Mouse (Mus musculus) adrenal gland, adult (tissue): ENCODE results near the gene Dap.

Source experiments
- DNase-seq, 2 experiments: peaks; one replicate each; pipeline ENCODE4 v3.0.0; 2022 to 2023; ENCODE audit warnings: low spot score in 1 of 2; ENCODE audit not compliant: inconsistent age in 2 of 2

Gene Dap

GRCm38 (mm10) chr15:31237368-31237767, 13.3 kb downstream of the Dap start:
- peak; percentile 78 to 87 for DNase-seq

DNA sequence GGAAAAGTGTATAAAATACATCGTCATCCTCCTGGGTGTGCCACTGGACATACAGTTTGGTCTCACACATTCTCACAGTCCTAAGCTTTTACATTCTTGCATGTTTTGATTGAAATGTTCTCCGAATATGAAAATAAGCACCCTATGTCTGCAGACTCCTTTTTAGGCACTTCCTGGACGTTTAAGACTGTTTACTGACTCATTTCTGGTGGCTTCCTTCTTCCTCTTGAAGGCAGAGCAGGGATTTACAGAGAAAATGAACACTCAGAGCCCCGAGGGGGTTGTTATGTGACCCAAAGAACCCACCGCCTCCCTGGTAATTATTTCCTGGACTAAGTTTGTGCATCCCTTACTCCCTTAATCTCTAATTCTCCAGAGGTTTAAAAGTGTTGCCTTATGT, 13.8 kb downstream of the Dap start:
- no peak for DNase-seq

DNA sequence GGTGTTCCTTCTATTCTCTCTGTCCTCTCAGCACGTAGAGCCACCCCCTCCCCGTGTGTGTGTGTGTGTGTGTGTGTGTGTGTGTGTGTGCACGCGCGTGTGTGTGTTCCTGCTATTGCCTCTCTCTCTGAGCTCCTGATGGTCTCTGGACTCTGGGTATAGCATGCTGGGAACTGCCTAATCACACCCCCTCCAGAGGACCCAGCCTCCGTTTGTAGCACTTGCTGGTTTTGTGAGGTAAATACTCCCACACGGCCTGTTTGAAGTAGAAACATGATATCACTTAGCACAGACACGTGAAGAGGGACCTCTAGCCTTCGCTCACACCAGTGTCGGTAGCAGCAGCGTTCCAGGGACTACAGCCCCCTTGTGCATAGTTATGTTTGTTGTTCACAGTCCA, 14.5 kb downstream of the Dap start:
- DNase-seq = no peak

DNA sequence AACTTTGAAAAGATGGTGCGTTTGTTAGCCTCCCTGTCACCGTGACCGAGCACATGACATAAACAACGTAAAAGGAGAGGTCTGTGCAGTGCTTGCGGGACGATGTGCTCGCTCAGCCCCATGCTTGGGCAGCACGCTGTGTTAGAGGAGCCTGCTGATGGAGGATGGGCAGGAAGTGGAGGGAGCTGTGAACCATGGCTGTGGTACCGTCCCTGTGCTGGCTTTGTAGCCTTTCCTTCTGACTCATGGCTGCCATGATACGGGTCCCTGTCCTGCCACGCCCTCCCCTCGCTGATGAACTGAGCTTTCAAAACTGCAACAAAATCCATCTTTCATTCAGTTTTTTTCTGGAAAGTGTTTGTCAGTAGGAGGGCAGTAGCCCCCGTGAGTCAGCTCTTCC, 15.6 kb downstream of the Dap start:
- no peak for DNase-seq

- DNase-seq = no peak
Measured at GRCm38 (mm10) chr15:31240181-31240580, 16.1 kb downstream of the Dap start.

- DNase-seq = no peak
Measured at GRCm38 (mm10) chr15:31243260-31243659, 19.1 kb downstream of the Dap start.

DNA sequence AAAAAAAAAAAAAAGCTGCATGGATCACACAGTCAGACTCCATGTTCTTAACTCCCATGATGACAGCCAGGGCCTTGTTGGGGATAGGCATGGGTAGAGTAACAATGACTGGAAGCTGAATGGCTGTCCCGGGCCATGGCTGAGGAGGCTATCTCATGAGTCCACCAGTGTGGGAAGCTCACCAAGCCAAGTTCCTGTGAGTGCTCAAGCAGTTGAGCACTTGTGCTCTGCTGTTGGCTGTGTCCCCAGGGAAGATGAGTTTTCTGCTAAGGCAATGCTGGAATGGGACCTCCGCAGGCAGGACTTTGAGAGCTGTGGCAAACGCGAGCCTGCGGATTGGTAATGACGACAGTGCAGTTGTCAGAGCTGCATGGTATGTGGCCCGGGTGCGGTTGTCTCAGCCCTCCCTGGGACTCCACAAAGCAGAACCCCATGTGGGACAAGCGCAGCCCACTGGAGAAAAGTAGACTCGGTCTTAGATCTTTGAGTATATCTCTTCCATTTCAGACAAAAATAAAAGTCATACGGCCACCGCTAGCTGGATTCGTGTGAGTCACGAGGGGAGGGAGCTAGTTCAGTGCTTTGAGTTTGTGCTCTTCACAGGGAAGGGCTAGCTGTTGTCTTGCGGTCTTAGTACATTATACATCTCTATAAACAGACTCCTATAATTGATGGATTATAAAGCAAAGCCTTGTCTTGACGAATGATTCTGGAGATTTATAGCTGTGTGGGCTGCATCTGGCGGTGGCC, 20.8 kb downstream of the Dap start:
- no peak for DNase-seq

- no peak for DNase-seq
Measured at GRCm38 (mm10) chr15:31245934-31246333, 21.8 kb downstream of the Dap start.

DNA sequence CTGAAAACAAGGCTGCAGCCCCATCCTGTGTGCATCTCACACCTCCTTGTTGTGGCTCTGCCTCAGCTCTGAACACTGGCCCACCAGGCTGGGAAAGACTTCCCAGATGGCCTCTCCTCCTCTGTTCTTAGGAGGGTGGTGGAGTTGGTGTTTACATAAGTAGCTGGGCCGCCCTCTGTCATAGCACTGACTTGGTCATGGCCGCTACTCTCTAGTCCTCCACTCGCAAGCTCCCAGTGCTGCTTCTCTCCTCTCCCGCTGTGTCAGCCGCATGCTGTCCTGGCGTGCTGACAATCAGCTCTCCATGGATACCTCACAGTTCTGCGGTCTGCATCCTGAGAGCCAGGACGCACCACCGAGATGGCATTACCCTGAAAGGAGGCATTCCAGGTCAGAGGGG, 22.9 kb downstream of the Dap start:
- no peak for DNase-seq

GRCm38 (mm10) chr15:31248882-31249281, 24.8 kb downstream of the Dap start:
- no peak for DNase-seq

GRCm38 (mm10) chr15:31250027-31250426, 25.9 kb downstream of the Dap start:
- no peak for DNase-seq

DNA sequence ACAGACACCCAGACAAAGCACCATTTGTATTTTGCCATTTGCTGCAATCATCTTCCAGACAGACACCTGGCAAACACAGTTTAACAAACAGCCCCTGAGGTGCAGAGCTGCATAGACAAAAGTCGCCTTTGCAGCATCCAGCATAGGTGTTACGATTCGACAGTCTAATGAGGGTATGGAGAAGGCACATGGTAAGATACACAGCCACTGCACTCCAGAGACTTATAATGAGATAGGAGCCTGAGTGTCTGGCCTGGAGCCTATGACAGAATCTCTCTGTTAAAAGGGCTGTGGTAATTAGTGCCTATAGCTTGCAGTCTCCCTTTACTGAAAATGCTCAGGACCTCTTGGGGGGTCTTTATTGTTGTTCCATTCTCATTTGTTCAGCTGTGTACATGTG, 26.6 kb downstream of the Dap start:
- no peak for DNase-seq

DNA sequence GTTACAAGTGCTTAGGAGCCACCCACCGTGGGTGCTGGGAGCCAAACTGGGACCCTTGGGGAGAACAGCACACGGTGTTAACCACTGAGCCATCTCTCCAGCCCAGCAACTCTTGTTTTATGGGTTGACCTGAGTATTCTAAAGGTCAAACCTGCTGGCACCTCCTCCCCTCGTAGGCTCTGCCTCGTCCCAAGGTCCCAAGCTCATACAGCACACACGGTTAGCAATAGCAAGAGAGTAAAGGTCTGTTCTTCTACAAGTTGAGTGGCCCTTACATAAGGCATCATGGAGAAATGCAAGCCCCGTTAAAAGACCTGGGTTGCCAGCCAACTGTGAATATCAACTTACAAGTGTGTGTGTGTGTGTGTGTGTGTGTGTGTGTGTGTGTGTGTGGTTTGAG, 27.1 kb downstream of the Dap start:
- DNase-seq = no peak

GRCm38 (mm10) chr15:31252590-31253311, 28.6 kb downstream of the Dap start:
- no peak for DNase-seq

- no peak for DNase-seq
Measured at GRCm38 (mm10) chr15:31253380-31253779, 29.3 kb downstream of the Dap start.

DNA sequence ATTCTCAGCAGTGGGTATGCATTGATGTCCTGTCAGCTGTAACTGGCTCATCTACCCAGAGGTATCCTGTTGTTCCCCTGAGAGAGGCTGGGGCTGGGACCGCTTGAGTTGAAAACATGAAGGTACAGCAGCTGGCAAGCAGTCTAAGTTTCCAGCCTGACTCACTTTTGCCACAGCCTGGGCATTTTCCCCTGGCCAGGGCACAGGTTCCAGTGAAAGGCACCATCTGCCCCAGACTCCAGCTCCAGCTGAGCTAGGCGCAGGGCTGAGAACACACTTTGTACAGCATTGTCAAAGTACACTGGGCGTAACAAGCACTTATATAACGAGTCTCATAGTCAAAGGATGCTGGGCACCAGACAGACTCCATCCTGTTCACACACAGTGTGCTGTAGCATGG, 29.8 kb downstream of the Dap start:
- DNase-seq = peak in 1 of 2 experiments; percentile 50

- no peak for DNase-seq
Measured at GRCm38 (mm10) chr15:31254939-31255535, 30.9 kb downstream of the Dap start.

DNA sequence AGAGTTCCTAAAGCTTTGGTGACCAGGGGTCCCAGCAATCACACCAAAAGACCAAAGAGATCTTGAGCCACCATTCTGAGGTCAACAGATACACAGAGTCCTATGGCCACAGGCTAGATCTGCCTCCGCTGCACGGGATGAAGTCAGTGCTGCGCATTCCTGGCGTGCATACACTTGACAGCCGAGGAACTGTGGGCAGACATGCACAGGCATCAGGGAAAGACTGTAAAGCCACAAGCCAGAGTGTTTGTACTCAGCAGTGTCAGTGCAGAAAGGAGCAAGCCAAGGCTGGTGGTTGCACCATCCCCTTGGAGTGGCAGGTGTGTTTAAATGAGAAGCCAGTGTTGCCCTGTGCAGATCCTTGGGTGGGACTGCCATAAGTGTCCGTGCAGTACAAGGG, 31.6 kb downstream of the Dap start:
- no peak for DNase-seq

GRCm38 (mm10) chr15:31257329-31257728, 33.2 kb downstream of the Dap start:
- DNase-seq = no peak

DNA sequence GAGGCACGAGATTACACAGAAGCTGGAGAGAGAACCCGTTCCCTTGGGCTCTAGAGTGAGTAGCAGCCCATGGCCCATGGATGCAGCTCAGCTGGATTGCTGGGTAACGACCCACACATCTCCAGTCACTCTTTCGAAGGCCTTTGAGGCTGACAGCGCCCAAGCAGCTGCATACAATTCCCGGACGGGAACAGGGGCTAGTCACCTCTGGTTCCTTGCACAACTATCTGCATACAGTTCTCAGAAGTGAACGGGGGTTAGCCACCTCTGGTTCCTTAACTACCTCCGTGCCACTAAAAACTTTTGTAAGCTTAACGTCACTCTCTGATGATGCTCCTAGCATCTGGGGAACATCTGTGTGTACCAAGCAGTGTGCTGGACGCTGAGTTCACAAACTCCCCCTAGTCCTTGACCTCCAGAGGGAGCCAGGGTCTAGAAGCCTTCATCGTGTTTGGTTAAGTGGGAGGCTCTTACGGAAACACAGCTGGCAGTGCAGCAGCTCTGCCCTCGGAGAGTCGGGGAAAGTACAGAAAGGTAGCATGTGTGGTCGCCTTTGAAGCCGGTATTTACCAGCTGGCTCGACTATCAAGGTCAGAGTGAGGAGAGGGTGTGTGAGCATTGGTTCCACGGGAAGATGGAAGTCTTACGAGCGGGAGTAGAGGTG, 34.0 kb downstream of the Dap start:
- no peak for DNase-seq

DNA sequence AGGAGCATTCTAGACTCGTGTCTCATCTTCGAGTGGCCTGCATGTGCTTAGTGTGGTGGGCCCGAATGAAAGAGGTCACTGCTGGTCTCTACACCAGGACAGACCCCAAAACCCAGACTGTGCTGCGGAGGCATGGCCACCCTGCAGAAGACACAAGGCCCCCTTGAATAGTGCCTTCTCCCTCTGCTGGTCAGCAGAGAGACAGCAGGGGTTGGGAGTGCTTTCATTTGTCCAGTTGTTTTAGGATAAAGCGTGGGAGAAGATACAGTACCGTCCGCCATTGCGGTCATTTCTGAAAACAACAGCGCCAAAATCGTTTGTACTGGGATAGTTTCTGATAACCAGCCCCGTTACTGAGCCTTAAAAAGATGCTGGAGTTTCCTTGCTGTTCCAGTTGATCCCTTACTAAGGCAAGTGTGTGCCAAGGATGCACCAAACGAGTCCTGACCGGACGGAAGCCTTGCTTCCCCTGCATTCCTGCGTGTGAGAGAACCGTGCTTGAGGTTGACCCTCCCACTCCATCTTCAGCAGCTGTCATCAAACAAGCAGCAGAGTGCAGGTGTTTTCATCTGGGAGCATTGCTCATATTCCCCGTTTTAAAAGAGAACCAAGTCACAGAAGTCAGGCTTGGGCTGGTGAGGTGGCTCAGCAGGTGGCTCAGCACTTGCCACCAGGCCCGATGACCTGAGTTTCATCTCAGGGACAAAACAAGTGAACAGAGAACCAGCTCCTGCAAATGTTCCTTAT, 34.8 kb downstream of the Dap start:
- peak; percentile 27 to 73 for DNase-seq
